Mouse (Mus musculus): Measurements from ENCODE around the gene Ltbp3. TPM values are rescaled to one million over a fixed set of nuclear protein-coding genes. Genes with fewer than 3 reads are reported as not detected.

Ltbp3 gene
- total and polyA plus RNA-seq, 2 experiments from 2014 or later = 15.4 to 73.4 TPM

DNA sequence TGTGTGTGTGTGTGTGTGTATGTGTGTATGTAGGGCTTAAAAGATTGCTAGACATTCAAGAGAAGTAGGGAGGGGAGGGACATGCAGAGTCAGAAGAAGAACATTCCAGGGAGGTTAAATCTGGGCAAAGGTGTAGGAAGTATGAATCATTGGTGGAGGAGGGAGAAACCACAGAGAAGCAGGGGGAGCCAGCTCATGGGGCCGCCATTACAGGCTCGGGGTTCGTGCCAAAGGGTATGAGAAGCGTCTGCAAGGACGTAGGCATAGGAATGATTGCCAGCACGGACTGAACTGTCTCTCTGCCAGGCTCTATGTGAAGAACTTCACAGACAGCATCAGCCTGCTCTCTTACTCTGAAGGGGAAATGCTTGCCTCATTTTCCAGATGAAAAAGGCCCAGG lies 8.8 kb downstream of the Ltbp3 start:
- Histone ChIP-seq H3K4me3 (ENCODE audit: low read depth, low read length) (no peak overlapping the region), H3K9me3 (replicated peaks; ENCODE audit: control insufficient read depth, low read length) (no peaks in the 10 kb centered on the region), H3K27me3 (ENCODE audit: control insufficient read depth, insufficient read depth, low read length) (peaks cover 18% of the 10 kb centered on the region; the same call in 1 of the 2 replicates), H3K4me1 (ENCODE audit: control insufficient read depth, insufficient read depth) (peaks cover 5% of the 10 kb centered on the region; the same call in 1 of the 2 replicates), H3K27ac (ENCODE audit: low read depth) (no peak overlapping the region), H3K9ac (replicated peaks; ENCODE audit: low read depth, low read length) (no peak overlapping the region), H3K4me2 (ENCODE audit: low read depth, low read length) (no peak overlapping the region), H3K36me3 (replicated peaks; ENCODE audit: control insufficient read depth, insufficient read depth, low read length) (0 out of 2 replicates have a peak, but pooled peaks cover 6% of the 10 kb centered on the region)
- TF ChIP-seq EP300 (IDR thresholded peaks at IDR 0.05; ENCODE audit: low read depth) = no peak
- no peak for TF ChIP-seq CTCF (IDR thresholded peaks at IDR 0.05; ENCODE audit: low read depth)
- ATAC-seq (ENCODE audit: insufficient read depth, low read depth) (no peak), DNase-seq (ENCODE audit: low spot score) (no peak)
- 60% methylated on average over 6 of the region's 6 CpGs for WGBS

DNA sequence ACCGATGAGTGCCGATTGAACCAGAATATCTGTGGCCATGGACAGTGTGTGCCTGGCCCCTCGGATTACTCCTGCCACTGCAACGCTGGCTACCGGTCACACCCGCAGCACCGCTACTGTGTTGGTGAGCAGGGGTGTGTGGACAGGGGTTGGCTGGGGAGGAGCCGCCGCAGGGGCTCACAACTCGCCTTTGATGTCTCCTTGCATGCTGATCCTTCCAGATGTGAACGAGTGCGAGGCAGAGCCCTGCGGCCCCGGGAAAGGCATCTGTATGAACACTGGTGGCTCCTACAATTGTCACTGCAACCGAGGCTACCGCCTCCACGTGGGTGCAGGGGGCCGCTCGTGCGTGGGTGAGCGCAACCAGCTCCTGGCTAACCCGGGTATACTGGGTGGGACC lies 10.2 kb downstream of the Ltbp3 start:
- ATAC-seq (ENCODE audit: insufficient read depth, low read depth) (no peak), DNase-seq (ENCODE audit: low spot score) (no peak)
- H3K9ac ChIP-seq (replicated peaks; ENCODE audit: low read depth, low read length) = no peak overlapping the region
- H3K9me3 ChIP-seq (replicated peaks; ENCODE audit: control insufficient read depth, low read length) = no peaks in the 10 kb centered on the region
- H3K4me2 ChIP-seq (ENCODE audit: low read depth, low read length) = no peak overlapping the region
- peaks cover 17% of the 10 kb centered on the region; the same call in 1 of the 2 replicates for H3K27me3 ChIP-seq (ENCODE audit: control insufficient read depth, insufficient read depth, low read length)
- H3K4me3 ChIP-seq (ENCODE audit: low read depth, low read length) = no peak overlapping the region
- no peak for TF ChIP-seq EP300 (IDR thresholded peaks at IDR 0.05; ENCODE audit: low read depth)
- TF ChIP-seq CTCF (IDR thresholded peaks at IDR 0.05; ENCODE audit: low read depth) = no peak
- WGBS = 32% methylated on average over 22 of the region's 22 CpGs
- no peak overlapping the region for H3K27ac ChIP-seq (ENCODE audit: low read depth)
- no peaks in the 10 kb centered on the region; the same call in 1 of the 2 replicates for H3K4me1 ChIP-seq (ENCODE audit: control insufficient read depth, insufficient read depth)
- H3K36me3 ChIP-seq (replicated peaks; ENCODE audit: control insufficient read depth, insufficient read depth, low read length) = 0 out of 2 replicates have a peak, but pooled peaks cover 6% of the 10 kb centered on the region

DNA sequence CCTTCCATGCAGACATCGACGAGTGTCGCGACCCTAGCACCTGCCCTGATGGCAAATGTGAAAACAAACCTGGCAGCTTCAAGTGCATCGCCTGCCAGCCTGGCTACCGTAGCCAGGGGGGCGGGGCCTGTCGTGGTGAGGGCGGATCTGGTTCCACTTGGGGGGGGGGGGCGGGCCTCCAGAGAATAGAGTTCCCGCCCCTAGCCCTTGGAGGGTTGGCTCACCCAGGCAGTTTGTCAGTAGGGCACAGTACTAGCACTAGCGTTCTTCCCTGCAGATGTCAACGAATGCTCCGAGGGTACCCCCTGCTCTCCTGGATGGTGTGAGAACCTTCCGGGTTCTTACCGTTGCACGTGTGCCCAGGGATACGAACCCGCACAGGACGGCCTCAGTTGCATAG lies 11.0 kb downstream of the Ltbp3 start:
- no peak for DNase-seq (ENCODE audit: low spot score)
- Histone ChIP-seq H3K27me3 (ENCODE audit: control insufficient read depth, insufficient read depth, low read length) (peaks cover 21% of the 10 kb centered on the region; the same call in 1 of the 2 replicates), H3K4me2 (ENCODE audit: low read depth, low read length) (no peak overlapping the region), H3K4me1 (ENCODE audit: control insufficient read depth, insufficient read depth) (no peaks in the 10 kb centered on the region; the same call in 1 of the 2 replicates), H3K36me3 (replicated peaks; ENCODE audit: control insufficient read depth, insufficient read depth, low read length) (0 out of 2 replicates have a peak, but pooled peaks cover 6% of the 10 kb centered on the region), H3K4me3 (ENCODE audit: low read depth, low read length) (no peak overlapping the region), H3K9ac (replicated peaks; ENCODE audit: low read depth, low read length) (no peak overlapping the region), H3K9me3 (replicated peaks; ENCODE audit: control insufficient read depth, low read length) (no peaks in the 10 kb centered on the region), H3K27ac (ENCODE audit: low read depth) (no peak overlapping the region)
- TF ChIP-seq EP300 (IDR thresholded peaks at IDR 0.05; ENCODE audit: low read depth) = no peak
- TF ChIP-seq CTCF (IDR thresholded peaks at IDR 0.05; ENCODE audit: low read depth) = no peak
- 0 out of 2 replicates have a peak, but pooled peaks have one; percentile 25 for ATAC-seq (ENCODE audit: insufficient read depth, low read depth)
- 25% methylated on average over 20 of the region's 20 CpGs for WGBS

DNA sequence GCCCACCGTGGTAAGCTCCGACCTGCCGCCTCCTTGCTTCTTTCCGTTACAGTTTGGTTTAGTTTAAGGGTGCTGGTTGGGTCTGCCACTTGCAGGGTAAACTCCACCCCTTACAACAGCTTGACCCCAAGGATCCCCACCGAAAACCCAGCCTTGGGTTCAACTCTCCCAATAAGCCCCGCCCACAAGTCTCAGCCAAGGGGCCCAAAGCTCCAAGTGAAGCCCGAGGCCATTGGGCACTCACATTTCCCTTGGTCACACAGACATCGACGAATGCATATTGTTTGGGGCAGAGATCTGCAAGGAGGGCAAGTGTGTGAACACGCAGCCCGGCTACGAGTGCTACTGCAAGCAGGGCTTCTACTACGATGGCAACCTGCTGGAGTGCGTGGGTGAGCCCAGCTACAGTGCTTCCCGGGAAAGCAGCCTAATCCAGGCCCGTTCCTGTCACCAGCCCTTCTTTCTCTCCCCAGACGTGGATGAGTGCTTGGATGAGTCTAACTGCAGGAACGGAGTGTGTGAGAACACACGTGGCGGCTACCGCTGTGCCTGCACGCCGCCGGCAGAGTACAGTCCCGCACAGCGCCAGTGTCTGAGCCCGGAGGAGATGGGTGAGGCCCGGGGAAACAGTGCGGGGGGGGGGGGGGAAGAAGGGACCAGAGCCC lies 15.7 kb downstream of the Ltbp3 start:
- Histone ChIP-seq H3K4me3 (ENCODE audit: low read depth, low read length) (peak overlapping the region; percentile 14; the same call in 1 of the 2 replicates), H3K27ac (ENCODE audit: low read depth) (no peak overlapping the region), H3K27me3 (ENCODE audit: control insufficient read depth, insufficient read depth, low read length) (peaks cover 16% of the 10 kb centered on the region; the same call in 1 of the 2 replicates), H3K9me3 (replicated peaks; ENCODE audit: control insufficient read depth, low read length) (no peaks in the 10 kb centered on the region), H3K36me3 (replicated peaks; ENCODE audit: control insufficient read depth, insufficient read depth, low read length) (peaks cover 44% of the 10 kb centered on the region), H3K9ac (replicated peaks; ENCODE audit: low read depth, low read length) (0 out of 2 replicates have a peak overlapping the region, but pooled peaks have one; percentile 5), H3K4me1 (ENCODE audit: control insufficient read depth, insufficient read depth) (no peaks in the 10 kb centered on the region; the same call in 1 of the 2 replicates), H3K4me2 (ENCODE audit: low read depth, low read length) (peak overlapping the region; percentile 48)
- WGBS = 22% methylated on average over 28 of the region's 29 CpGs
- peak; percentile 65 for ATAC-seq (ENCODE audit: insufficient read depth, low read depth)
- TF ChIP-seq CTCF (IDR thresholded peaks at IDR 0.05; ENCODE audit: low read depth) (no peak), EP300 (IDR thresholded peaks at IDR 0.05; ENCODE audit: low read depth) (no peak)
- no peak for DNase-seq (ENCODE audit: low spot score)

DNA sequence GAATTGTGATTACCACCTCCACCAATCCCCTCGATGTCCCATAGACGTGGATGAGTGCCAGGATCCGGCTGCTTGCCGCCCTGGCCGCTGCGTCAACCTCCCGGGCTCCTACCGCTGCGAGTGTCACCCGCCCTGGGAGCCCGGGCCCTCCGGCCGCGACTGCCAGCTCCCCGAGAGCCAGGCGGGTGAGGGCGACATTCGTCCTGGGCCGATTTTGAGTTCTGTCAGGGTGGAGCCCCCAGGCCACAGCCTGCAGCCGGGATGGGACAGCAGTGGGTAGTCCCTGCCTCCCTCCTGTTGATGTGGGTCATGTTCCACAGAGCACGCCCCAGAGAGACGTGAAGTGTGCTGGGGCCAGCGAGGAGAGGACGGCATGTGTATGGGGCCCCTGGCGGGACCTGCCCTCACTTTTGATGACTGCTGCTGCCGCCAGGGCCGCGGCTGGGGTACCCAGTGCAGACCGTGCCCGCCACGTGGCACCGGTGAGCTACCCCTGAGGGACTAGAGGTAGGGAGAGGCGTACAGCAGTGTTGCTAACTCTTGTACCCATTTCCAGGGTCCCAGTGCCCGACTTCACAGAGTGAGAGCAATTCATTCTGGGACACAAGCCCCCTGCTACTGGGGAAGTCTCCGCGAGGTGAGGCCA lies 16.4 kb downstream of the Ltbp3 start:
- TF ChIP-seq EP300 (IDR thresholded peaks at IDR 0.05; ENCODE audit: low read depth) = no peak
- TF ChIP-seq CTCF (IDR thresholded peaks at IDR 0.05; ENCODE audit: low read depth) = no peak
- Histone ChIP-seq H3K9me3 (replicated peaks; ENCODE audit: control insufficient read depth, low read length) (no peaks in the 10 kb centered on the region), H3K4me2 (ENCODE audit: low read depth, low read length) (peak overlapping the region; percentile 48), H3K4me1 (ENCODE audit: control insufficient read depth, insufficient read depth) (no peaks in the 10 kb centered on the region; the same call in 1 of the 2 replicates), H3K27ac (ENCODE audit: low read depth) (no peak overlapping the region), H3K9ac (replicated peaks; ENCODE audit: low read depth, low read length) (0 out of 2 replicates have a peak overlapping the region, but pooled peaks have one; percentile 5), H3K36me3 (replicated peaks; ENCODE audit: control insufficient read depth, insufficient read depth, low read length) (peaks cover 50% of the 10 kb centered on the region), H3K27me3 (ENCODE audit: control insufficient read depth, insufficient read depth, low read length) (peaks cover 16% of the 10 kb centered on the region; the same call in 1 of the 2 replicates), H3K4me3 (ENCODE audit: low read depth, low read length) (peak overlapping the region; percentile 14; the same call in 1 of the 2 replicates)
- 20% methylated on average over 36 of the region's 36 CpGs for WGBS
- DNase-seq (ENCODE audit: low spot score) (no peak), ATAC-seq (ENCODE audit: insufficient read depth, low read depth) (peak; percentile 36)

Measured in heart, postnatal 0 days (tissue).